Mouse (Mus musculus) forebrain, postnatal 0 days (tissue): ENCODE results near the gene Pck2. TPM values are rescaled to one million over a fixed set of nuclear protein-coding genes. Genes with fewer than 3 reads are reported as not detected.

Source experiments
- ATAC-seq: fragments of 200-750 bp; cut with Nextera tagmentation; 2 replicates; pipeline ENCODE4 v1.8.0; 2017; ENCODE audit warnings: mild to moderate bottlenecking, moderate library complexity
- DNase-seq: peaks from one replicate; pipeline ENCODE4 v3.0.0-alpha.2; 2015
- H3K27ac ChIP-seq: fragments of 300-500 bp; sonication (generic); 2 replicates; pipeline ENCODE4 v1.5.1; 2014; ENCODE audit warnings: low read depth, mild to moderate bottlenecking, antibody characterized with exemption, low read length, moderate library complexity, mixed read lengths
- H3K27me3 ChIP-seq: fragments of 300-500 bp; sonication (generic); 2 replicates; pipeline ENCODE4 v1.6.1; 2014; ENCODE audit warnings: mild to moderate bottlenecking, low read length, mixed read lengths; ENCODE audit not compliant: insufficient read depth
- H3K36me3 ChIP-seq: fragments of 300-500 bp; sonication (generic); 2 replicates; pipeline ENCODE4 v1.6.1; 2014; ENCODE audit warnings: mild to moderate bottlenecking, moderate library complexity; ENCODE audit not compliant: insufficient read depth
- H3K4me1 ChIP-seq: fragments of 300-500 bp; sonication (generic); 2 replicates; pipeline ENCODE4 v1.6.1; 2014; ENCODE audit warnings: antibody characterized with exemption; ENCODE audit not compliant: insufficient read depth
- H3K4me2 ChIP-seq: fragments of 300-500 bp; sonication (generic); 2 replicates; pipeline ENCODE4 v1.6.1; 2014; ENCODE audit warnings: low read depth, mild to moderate bottlenecking, moderate library complexity
- H3K4me3 ChIP-seq: fragments of 300-500 bp; sonication (generic); 2 replicates; pipeline ENCODE4 v1.5.1; 2014; ENCODE audit warnings: low read depth, low read length, mixed read lengths
- H3K9ac ChIP-seq: fragments of 300-500 bp; sonication (generic); 2 replicates; pipeline ENCODE4 v1.6.1; 2014; ENCODE audit warnings: mild to moderate bottlenecking
- H3K9me3 ChIP-seq: fragments of 300-500 bp; sonication (generic); 2 replicates; pipeline ENCODE4 v1.6.1; 2016; ENCODE audit warnings: low read length
- CTCF ChIP-seq: sonication (generic); IDR thresholded peaks from 2 replicates; pipeline ENCODE4 v1.5.1; 2016; ENCODE audit warnings: antibody characterized with exemption, control low read depth, low read depth
- WGBS: fragments of 180-500 bp; shearing (Covaris S2); extraction: QIAGEN DNeasy Blood & Tissue Kit; methylation state at CpG from one replicate; pipeline ENCODE4 v1.1.7; 2014; 5-methylcytosine and 5-hydroxymethylcytosine counted together
- polyA plus RNA-seq: library from polyadenylated mRNA; unstranded; fragments of >200 nt; fragmentation: Nextera tagmentation; extraction: Ambion mirVana; gene quantifications from 2 replicates; pipeline ENCODE4 v1.2.1, GENCODE M21; 2015
- total RNA-seq: library from RNA; depleted of rRNA; stranded (reverse); fragments of >200 nt; gene quantifications from 2 replicates; pipeline ENCODE4 v1.2.3, GENCODE M21; 2014

Gene Pck2
- total and polyA plus RNA-seq, 2 experiments from 2014 or later: 12.5 to 23.6 TPM

GRCm38 (mm10) chr14:55580731-55581130 lies 40.7 kb downstream of the Pck2 start:
- TF ChIP-seq CTCF: no peak
- 94% methylated on average over 16 of the region's 16 CpGs for WGBS
- ATAC-seq: no peak

GRCm38 (mm10) chr14:55581981-55582681 lies 42.1 kb downstream of the Pck2 start:
- Histone ChIP-seq H3K27me3 (no peaks in the 10 kb centered on the region), H3K4me1 (no peaks in the 10 kb centered on the region; the same call in 1 of the 2 replicates), H3K9ac (no peak overlapping the region), H3K9me3 (no peaks in the 10 kb centered on the region), H3K4me2 (no peak overlapping the region), H3K27ac (no peak overlapping the region), H3K36me3 (peaks cover 19% of the 10 kb centered on the region), H3K4me3 (no peak overlapping the region)
- peak; percentile 36 for TF ChIP-seq CTCF
- 73% methylated on average over 9 of the region's 9 CpGs for WGBS
- ATAC-seq (no peak), DNase-seq (no peak)

More at GRCm38 (mm10) chr14:55580731-55581130, 40.7 kb downstream of the Pck2 start:
- H3K27me3 ChIP-seq: no peaks in the 10 kb centered on the region
- no peak overlapping the region for H3K9ac ChIP-seq
- DNase-seq: no peak
- no peaks in the 10 kb centered on the region; the same call in 1 of the 2 replicates for H3K4me1 ChIP-seq
- H3K27ac ChIP-seq: no peak overlapping the region
- H3K4me3 ChIP-seq: no peak overlapping the region
- no peaks in the 10 kb centered on the region for H3K9me3 ChIP-seq
- peaks cover 19% of the 10 kb centered on the region for H3K36me3 ChIP-seq
- H3K4me2 ChIP-seq: no peak overlapping the region

GRCm38 (mm10) chr14:55584303-55584701 lies 44.2 kb downstream of the Pck2 start:
- WGBS: 42% methylated on average over 5 of the region's 5 CpGs
- 0 out of 2 replicates have a peak, but pooled peaks have one; percentile 2 for ATAC-seq

GRCm38 (mm10) chr14:55584702-55585565 lies 44.9 kb downstream of the Pck2 start, which contains the start of gene Emc9:
Gene Emc9, minus strand, starts transcription at chr14:55585302.
- Histone ChIP-seq H3K4me1 (peaks cover 2% of the 10 kb centered on the region; the same call in 1 of the 2 replicates), H3K9ac (peak within 1 kb of the TSS; percentile 60), H3K27me3 (no peaks in the 10 kb centered on the region), H3K4me2 (peak within 1 kb of the TSS; percentile 68), H3K36me3 (peaks cover 17% of the 10 kb centered on the region), H3K27ac (0 out of 2 replicates have a peak within 1 kb of the TSS, but pooled peaks have one; percentile 3), H3K4me3 (peak within 1 kb of the TSS; percentile 48), H3K9me3 (no peaks in the 10 kb centered on the region)
- ATAC-seq (peak; percentile 89), DNase-seq (no peak)
- no peak for TF ChIP-seq CTCF
- WGBS: 5% methylated on average over 43 of the region's 43 CpGs

More at GRCm38 (mm10) chr14:55584303-55584701, 44.2 kb downstream of the Pck2 start:
- Histone ChIP-seq H3K4me2 (peak overlapping the region; percentile 68), H3K9ac (peak overlapping the region; percentile 60), H3K4me3 (peak overlapping the region; percentile 48), H3K27ac (no peak overlapping the region), H3K9me3 (no peaks in the 10 kb centered on the region), H3K36me3 (peaks cover 19% of the 10 kb centered on the region), H3K4me1 (no peaks in the 10 kb centered on the region), H3K27me3 (no peaks in the 10 kb centered on the region)
- no peak for DNase-seq
- no peak for TF ChIP-seq CTCF

GRCm38 (mm10) chr14:55585566-55585960 lies 45.5 kb downstream of the Pck2 start:
- H3K9ac ChIP-seq: no peak overlapping the region
- H3K4me3 ChIP-seq: peak overlapping the region; percentile 48
- peak overlapping the region; percentile 68 for H3K4me2 ChIP-seq
- 68% methylated on average over 6 of the region's 6 CpGs for WGBS
- H3K4me1 ChIP-seq: peaks cover 5% of the 10 kb centered on the region; the same call in 1 of the 2 replicates
- TF ChIP-seq CTCF: no peak
- no peaks in the 10 kb centered on the region for H3K9me3 ChIP-seq
- no peaks in the 10 kb centered on the region for H3K27me3 ChIP-seq
- DNase-seq (no peak), ATAC-seq (no peak)
- H3K27ac ChIP-seq: no peak overlapping the region
- peaks cover 10% of the 10 kb centered on the region for H3K36me3 ChIP-seq

- no peak for ATAC-seq
- peaks cover 5% of the 10 kb centered on the region; the same call in 1 of the 2 replicates for H3K4me1 ChIP-seq
- WGBS: 96% methylated on average over 2 of the region's 2 CpGs
Measured at GRCm38 (mm10) chr14:55586149-55586548, 46.1 kb downstream of the Pck2 start.

More at GRCm38 (mm10) chr14:55586149-55586548, 46.1 kb downstream of the Pck2 start:
- Histone ChIP-seq H3K4me3 (no peak overlapping the region), H3K27ac (no peak overlapping the region), H3K9ac (no peak overlapping the region), H3K27me3 (no peaks in the 10 kb centered on the region), H3K36me3 (peaks cover 7% of the 10 kb centered on the region), H3K9me3 (no peaks in the 10 kb centered on the region), H3K4me2 (no peak overlapping the region)
- TF ChIP-seq CTCF: no peak
- DNase-seq: no peak
